Mouse (Mus musculus) spleen, adult 12 weeks (tissue): ENCODE measurements around the gene Dusp2.
A peak's percentile ranks its signal among the peaks of the same experiment; 100 is the strongest.
"Not testable (repeated sequence)": the region's sequence is repeated elsewhere in the genome, so short reads cannot be mapped to it uniquely, and the experiment has no call there.

Experiments used
- DNase-seq: peaks from one replicate; pipeline ENCODE4 v3.0.0; 2022; ENCODE audit warnings: low spot score

Dusp2 gene

DNA sequence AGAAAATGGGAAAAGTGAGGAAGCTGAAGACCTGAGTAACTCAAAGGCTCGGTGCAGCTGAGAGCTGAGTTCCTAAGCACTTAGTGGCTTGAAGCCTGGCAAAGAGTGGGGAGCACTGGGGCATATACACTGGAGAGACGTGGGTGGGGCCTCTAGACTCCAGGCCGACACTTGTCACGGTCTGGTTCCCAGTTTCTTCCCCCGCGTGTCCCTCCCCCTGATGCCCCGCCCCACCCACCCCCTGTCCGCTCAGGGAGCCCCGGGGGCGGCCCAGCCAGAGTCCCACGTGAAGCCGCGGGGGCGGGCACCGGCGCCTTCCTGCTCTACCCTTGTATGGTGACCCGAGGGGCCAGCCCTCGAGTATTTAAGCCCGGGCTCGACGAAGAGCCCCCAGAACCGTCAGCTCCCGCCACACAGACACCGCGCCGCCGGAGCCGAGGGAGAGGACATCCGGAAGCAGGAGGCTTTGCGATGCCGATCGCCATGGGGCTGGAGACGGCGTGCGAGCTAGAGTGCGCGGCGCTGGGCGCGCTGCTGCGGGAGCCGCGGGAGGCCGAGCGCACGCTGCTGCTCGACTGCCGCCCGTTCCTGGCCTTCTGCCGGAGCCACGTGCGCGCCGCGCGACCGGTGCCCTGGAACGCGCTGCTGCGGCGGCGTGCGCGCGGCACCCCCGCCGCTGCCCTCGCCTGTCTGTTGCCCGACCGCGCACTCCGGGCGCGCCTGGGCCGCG is at the start of gene Dusp2:
Dusp2 (plus strand) TSS at position 393 of the 730 bp plus-strand sequence.
- DNase-seq = peak; percentile 85

- DNase-seq = no peak
Observed at GRCm38 (mm10) chr2:127292250-127292649, 43.7 kb upstream of the Dusp2 start.

- no peak for DNase-seq
Observed at GRCm38 (mm10) chr2:127297001-127297805, 38.8 kb upstream of the Dusp2 start.

- DNase-seq = no peak
Observed at GRCm38 (mm10) chr2:127298056-127298455, 37.9 kb upstream of the Dusp2 start.

- DNase-seq = no peak
Observed at GRCm38 (mm10) chr2:127300701-127301100, 35.3 kb upstream of the Dusp2 start.

DNA sequence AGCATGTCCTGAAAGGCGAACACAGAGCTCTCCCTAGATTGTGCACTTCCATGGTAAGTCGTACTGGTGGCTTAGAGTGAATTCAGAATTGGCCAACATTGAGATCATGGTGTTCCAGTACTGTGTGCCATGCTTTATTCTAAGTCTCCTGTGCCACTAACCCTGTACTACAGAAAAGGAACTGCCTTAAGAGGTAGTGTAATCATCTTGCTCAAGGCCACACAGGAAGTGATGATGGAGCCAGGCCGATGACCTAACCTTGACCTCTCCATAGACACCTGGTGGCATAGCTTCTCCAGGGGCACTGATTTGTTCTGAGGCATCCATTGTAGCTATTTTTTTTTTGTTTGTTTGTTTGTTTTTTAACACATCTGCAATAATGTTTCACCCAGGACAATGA is 34.1 kb upstream of the Dusp2 start:
- no peak for DNase-seq

- DNase-seq = not testable (repeated sequence)
Observed at GRCm38 (mm10) chr2:127304192-127304591, 31.8 kb upstream of the Dusp2 start.

GRCm38 (mm10) chr2:127304609-127305210 is 31.2 kb upstream of the Dusp2 start:
- DNase-seq = no peak

- no peak for DNase-seq
Observed at GRCm38 (mm10) chr2:127306123-127306522, 29.8 kb upstream of the Dusp2 start.

DNA sequence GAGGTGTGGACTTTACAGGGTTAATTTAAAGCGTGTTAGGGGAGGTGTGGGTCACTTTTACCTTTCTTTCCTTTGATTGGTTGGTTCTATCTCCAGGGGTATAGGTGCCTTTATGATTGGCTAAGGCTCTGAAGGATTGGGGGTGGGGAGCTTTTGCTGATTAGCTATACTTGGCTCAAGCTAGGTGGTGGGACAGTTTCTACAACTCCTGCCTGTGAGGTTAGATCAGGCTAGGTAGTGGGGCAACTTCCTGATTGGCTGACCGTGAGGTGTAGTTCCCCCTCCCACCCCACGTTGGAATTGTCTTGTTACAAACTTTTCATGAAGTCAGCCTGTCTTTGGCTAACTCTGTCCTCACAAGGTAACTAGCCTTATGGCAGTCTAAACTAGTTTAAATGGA is 28.8 kb upstream of the Dusp2 start:
- DNase-seq = no peak

- no peak for DNase-seq
Observed at GRCm38 (mm10) chr2:127308660-127309059, 27.3 kb upstream of the Dusp2 start.

- no peak for DNase-seq
Observed at GRCm38 (mm10) chr2:127310246-127310645, 25.7 kb upstream of the Dusp2 start.

- DNase-seq = no peak
Observed at GRCm38 (mm10) chr2:127310685-127311084, 25.3 kb upstream of the Dusp2 start.

DNA sequence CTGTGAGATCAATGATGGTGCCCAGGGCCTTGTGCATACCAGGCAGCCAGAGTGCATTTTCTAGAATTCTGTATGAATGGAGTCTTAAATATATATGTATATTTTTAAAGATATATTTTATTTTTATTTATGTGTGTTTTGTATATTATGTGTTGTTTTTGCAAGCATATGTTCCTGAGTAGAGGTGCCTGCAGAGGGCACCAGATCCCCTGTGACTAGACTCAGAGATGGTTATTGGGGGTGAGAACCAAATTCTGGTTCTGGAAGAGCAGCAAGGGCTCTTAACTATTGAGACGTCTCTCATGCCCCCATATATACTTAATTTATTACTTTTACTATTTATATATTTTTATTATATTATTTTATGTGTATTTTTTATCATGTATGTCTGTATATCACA is 24.8 kb upstream of the Dusp2 start:
- no peak for DNase-seq

DNA sequence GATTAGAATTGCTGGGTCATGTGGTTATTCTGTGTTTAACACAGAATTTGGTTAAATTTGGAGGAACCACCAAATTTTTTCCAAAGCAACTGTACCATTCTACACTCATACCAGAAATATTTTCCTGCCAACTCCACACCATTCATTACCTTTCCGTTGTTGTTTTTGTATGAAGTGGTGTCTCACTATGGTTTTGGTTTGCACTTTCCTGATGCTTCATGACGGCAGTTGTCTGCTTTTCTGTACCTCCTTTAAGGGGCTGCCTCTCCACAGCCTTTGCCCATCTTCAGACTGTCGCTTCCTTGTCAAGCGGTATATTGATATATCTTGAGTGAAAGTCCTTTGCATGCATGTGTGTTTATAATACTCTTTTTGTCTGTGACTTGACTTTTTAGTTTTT is 23.2 kb upstream of the Dusp2 start:
- no peak for DNase-seq

DNA sequence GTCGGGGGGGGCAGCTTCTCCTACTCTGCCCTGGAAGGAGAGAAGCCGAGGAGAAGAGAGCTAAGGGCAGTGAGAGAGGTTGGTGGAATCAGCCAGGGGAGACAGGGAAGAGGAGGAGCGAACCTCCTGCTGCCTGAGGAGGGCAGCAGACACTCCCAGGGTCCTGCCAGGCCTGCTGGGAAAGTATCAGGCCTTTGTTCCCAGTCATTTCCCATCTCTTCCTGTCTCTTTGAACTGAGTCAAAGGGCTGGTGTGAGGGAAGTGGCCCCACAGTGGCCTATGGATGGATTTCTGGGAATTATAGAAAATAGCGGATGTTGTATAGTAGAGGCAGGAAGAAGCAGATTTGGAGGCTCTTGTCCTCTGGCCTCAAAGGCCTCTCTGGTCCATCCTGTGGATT is 22.1 kb upstream of the Dusp2 start:
- DNase-seq = no peak

GRCm38 (mm10) chr2:127314467-127315154 is 21.3 kb upstream of the Dusp2 start:
- peak; percentile 73 for DNase-seq

GRCm38 (mm10) chr2:127315155-127315470 is 20.8 kb upstream of the Dusp2 start:
- no peak for DNase-seq

- no peak for DNase-seq
Observed at GRCm38 (mm10) chr2:127316431-127316830, 19.5 kb upstream of the Dusp2 start.

- DNase-seq = no peak
Observed at GRCm38 (mm10) chr2:127318136-127318535, 17.8 kb upstream of the Dusp2 start.

DNA sequence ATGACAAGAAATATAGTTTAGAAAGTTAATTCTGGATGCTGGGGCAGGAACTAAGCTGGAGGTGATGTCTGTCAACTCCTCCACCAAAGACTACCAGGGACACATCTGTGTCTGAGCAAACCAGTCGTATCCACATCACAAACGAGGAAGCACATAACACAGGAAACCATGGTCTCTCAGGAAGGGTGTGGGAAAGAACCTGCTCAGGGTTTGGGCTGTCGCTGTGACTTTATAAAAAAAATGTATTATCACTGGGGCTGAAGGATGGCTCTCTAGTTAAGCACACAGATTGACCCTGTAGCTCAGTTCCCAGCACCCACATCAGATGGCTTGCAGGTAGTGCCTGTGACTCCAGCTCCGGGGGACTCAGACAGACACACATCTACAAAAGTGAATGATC is 16.9 kb upstream of the Dusp2 start:
- DNase-seq = no peak

- DNase-seq = no peak
Observed at GRCm38 (mm10) chr2:127322671-127323285, 13.2 kb upstream of the Dusp2 start.
